In the genomic region with DNA sequence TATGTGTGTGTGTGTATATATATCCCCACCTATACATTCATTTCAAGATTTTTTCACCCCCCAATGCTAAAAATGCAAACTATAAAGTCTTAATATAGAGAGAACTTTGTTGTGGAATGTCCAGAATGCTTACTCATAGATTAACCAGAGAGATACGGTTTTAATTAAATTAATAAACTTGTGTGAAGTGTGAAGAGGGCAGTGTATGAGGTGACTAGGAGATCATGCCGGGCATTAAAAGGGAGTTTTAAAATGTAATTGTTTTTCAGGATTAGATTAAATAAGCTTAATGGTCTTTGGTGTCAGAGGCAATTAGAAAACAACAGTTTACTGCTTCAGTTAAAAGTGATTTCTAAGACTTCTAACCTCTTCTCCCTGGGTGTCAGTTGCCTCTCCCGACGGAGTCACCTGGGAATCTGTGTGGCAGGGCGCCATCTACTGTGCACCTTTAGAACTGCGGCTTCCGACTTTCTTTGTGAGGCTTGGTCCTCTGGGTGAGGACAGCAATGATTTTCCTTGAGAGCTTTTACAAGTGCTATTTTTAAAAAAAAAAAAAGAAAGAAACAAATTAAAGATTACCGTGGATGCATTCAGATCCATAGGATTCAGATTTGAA, we compare ENCODE assay signal across 8 mouse cellular contexts. TPM values are rescaled to one million over a fixed set of nuclear protein-coding genes. Genes with fewer than 3 reads are reported as not detected.
DNase-seq lines count a peak whose midpoint lies in the region; ATAC-seq and TF ChIP-seq lines count a peak whose summit lies in the region.
"Had no signal": no experiment of that assay in that cellular context is flagged by ENCODE, and none has a peak within 500 bp of the region (broad histone marks: within the 10 kb centered on the region; RNA-seq: fewer than 3 reads in every experiment).

No protein-coding gene starts in this region.

- H3K4me3 ChIP-seq in bone marrow macrophage, adult 2 months (ENCODE audit: insufficient read depth, low read length): no peak overlapping the region
- H3K4me3 ChIP-seq in forebrain, embryonic 10.5 days: no peak overlapping the region
- no peak overlapping the region for H3K4me3 ChIP-seq in midbrain, embryonic 14.5 days (replicated peaks; ENCODE audit: low read depth, low read length)
- H3K4me3 ChIP-seq: megakaryocyte, embryonic 14.5 days had no signal

- ATAC-seq in midbrain, embryonic 14.5 days (ENCODE audit: low FRiP score, low TSS enrichment): peak; percentile 55; the same call in 1 of the 2 replicates

- DNase-seq in Muller cell, postnatal 12 days (ENCODE audit: inconsistent ontology term): peak; percentile 42
- DNase-seq in forebrain, embryonic 10.5 days (ENCODE audit: extremely low spot score, low spot score): peak; percentile 64
- DNase-seq in heart, postnatal 36 days: peak; percentile 69 to 82
- peak; percentile 15 to 83 for DNase-seq in left cerebral cortex, adult 8-10 months (ENCODE audit: low spot score in 2 of 2)
- DNase-seq in midbrain, embryonic 14.5 days: peak; percentile 89
- peak; percentile 20 to 71 for DNase-seq in spleen, postnatal 4 days (ENCODE audit: low spot score in 2 of 2)

- no peaks in the 10 kb centered on the region; the same call in 1 of the 2 replicates for H3K9me3 ChIP-seq in forebrain, embryonic 10.5 days
- no peaks in the 10 kb centered on the region for H3K9me3 ChIP-seq in midbrain, embryonic 14.5 days (ENCODE audit: control insufficient read depth, low read length)

- 25% methylated on average over 8 of the region's 8 CpGs for WGBS in forebrain, embryonic 10.5 days
- 16% methylated on average over 8 of the region's 8 CpGs for WGBS in midbrain, embryonic 14.5 days

- H3K9ac ChIP-seq in midbrain, embryonic 14.5 days (replicated peaks; ENCODE audit: low read length): no peak overlapping the region

- H3K27ac ChIP-seq in bone marrow macrophage, adult 2 months (ENCODE audit: insufficient read depth, low read depth, low read length): no peak overlapping the region
- no peak overlapping the region for H3K27ac ChIP-seq in forebrain, embryonic 10.5 days
- H3K27ac ChIP-seq in midbrain, embryonic 14.5 days (replicated peaks; ENCODE audit: low read depth, low read length): no peak overlapping the region

- H3K27me3 ChIP-seq in forebrain, embryonic 10.5 days (ENCODE audit: poor library complexity, severe bottlenecking): no peaks in the 10 kb centered on the region
- H3K27me3 ChIP-seq in midbrain, embryonic 14.5 days (ENCODE audit: control insufficient read depth, insufficient read depth, low read length): no peaks in the 10 kb centered on the region
- H3K27me3 ChIP-seq: megakaryocyte, embryonic 14.5 days had no signal

- intact Hi-C loops in heart, postnatal 36 days (cut with DNase I): loop anchor here (1.0 kb wide), 2 partner anchors 1776 to 1835 kb away; no protein-coding TSS in a partner anchor

- no peaks in the 10 kb centered on the region for H3K36me3 ChIP-seq in forebrain, embryonic 10.5 days (replicated peaks)
- no peaks in the 10 kb centered on the region for H3K36me3 ChIP-seq in midbrain, embryonic 14.5 days (ENCODE audit: control insufficient read depth, insufficient read depth, low read length)

- no peak overlapping the region for H3K4me2 ChIP-seq in midbrain, embryonic 14.5 days (ENCODE audit: low read length)

- no peak for TF ChIP-seq POLR2A in bone marrow macrophage, adult 2 months (IDR thresholded peaks at IDR 0.05; ENCODE audit: borderline replicate concordance, low read depth, low read length)

- H3K4me1 ChIP-seq in bone marrow macrophage, adult 2 months (ENCODE audit: control insufficient read depth, insufficient read depth, low read length): no peaks in the 10 kb centered on the region
- no peaks in the 10 kb centered on the region for H3K4me1 ChIP-seq in forebrain, embryonic 10.5 days
- no peaks in the 10 kb centered on the region for H3K4me1 ChIP-seq in midbrain, embryonic 14.5 days (ENCODE audit: control insufficient read depth, insufficient read depth, low read length)
- H3K4me1 ChIP-seq: megakaryocyte, embryonic 14.5 days had no signal

- TF ChIP-seq CTCF in bone marrow macrophage, adult 2 months (IDR thresholded peaks at IDR 0.05; ENCODE audit: low read depth, low read length): peak; percentile 60

RNA-seq across cellular contexts. Expression of a gene that starts 27.4 kb away (rescaled TPM):
- polyA plus RNA-seq in bone marrow macrophage, adult 2 months (2012; ENCODE audit: insufficient read depth, insufficient read length, missing spikeins): not detected in 2 replicates
- not detected in 2 replicates for polyA plus RNA-seq in forebrain, embryonic 10.5 days (2016; fragmentation: Nextera tagmentation; extraction: Ambion mirVana)
- total RNA-seq in heart, postnatal 36 days (2021): not detected
- not detected for total RNA-seq in left cerebral cortex, adult 8-10 months (2022)
- polyA plus RNA-seq in midbrain, embryonic 14.5 days (2014; fragmentation: Nextera tagmentation; extraction: Ambion mirVana): not detected in 2 replicates
